Mouse (Mus musculus): ENCODE data around the gene Ckmt1. TPM values are rescaled to one million over a fixed set of nuclear protein-coding genes. Genes with fewer than 3 reads are reported as not detected.
A peak's percentile ranks its signal among the peaks of the same experiment; 100 is the strongest.

Ckmt1 gene
- polyA plus RNA-seq, 1 experiment from 2014 or later, result 0.75 TPM

GRCm38 (mm10) chr2:121353156-121353555, 4.4 kb upstream of the Ckmt1 start:
- Histone ChIP-seq H3K36me3 (ENCODE audit: insufficient read depth) (0 out of 2 replicates have a peak, but pooled peaks cover 4% of the 10 kb centered on the region), H3K27me3 (ENCODE audit: insufficient read depth, low read length) (peaks cover 4% of the 10 kb centered on the region; the same call in 1 of the 2 replicates), H3K4me1 (ENCODE audit: insufficient read depth) (no peaks in the 10 kb centered on the region), H3K4me3 (ENCODE audit: low read depth, low read length) (no peak overlapping the region), H3K4me2 (no peak overlapping the region), H3K9ac (no peak overlapping the region), H3K27ac (ENCODE audit: low read depth) (no peak overlapping the region), H3K9me3 (ENCODE audit: low read depth, low read length) (no peaks in the 10 kb centered on the region)
- TF ChIP-seq CTCF (IDR thresholded peaks at IDR 0.05; ENCODE audit: low read depth), result no peak
- WGBS, result 53% methylated on average over 8 of the region's 8 CpGs
- no peak for ATAC-seq (ENCODE audit: insufficient read depth)
- DNase-seq, result no peak

GRCm38 (mm10) chr2:121354378-121354777, 3.1 kb upstream of the Ckmt1 start:
- Histone ChIP-seq H3K4me1 (ENCODE audit: insufficient read depth) (no peaks in the 10 kb centered on the region; the same call in 1 of the 2 replicates), H3K36me3 (ENCODE audit: insufficient read depth) (no peaks in the 10 kb centered on the region), H3K9ac (peak overlapping the region; percentile 63), H3K4me3 (ENCODE audit: low read depth, low read length) (peak overlapping the region; percentile 67), H3K27ac (ENCODE audit: low read depth) (no peak overlapping the region), H3K9me3 (ENCODE audit: low read depth, low read length) (no peaks in the 10 kb centered on the region), H3K27me3 (ENCODE audit: insufficient read depth, low read length) (peaks cover 15% of the 10 kb centered on the region), H3K4me2 (peak overlapping the region; percentile 90)
- ATAC-seq (ENCODE audit: insufficient read depth), result no peak
- no peak for TF ChIP-seq CTCF (IDR thresholded peaks at IDR 0.05; ENCODE audit: low read depth)
- WGBS, result 3% methylated on average over 6 of the region's 6 CpGs
- no peak for DNase-seq

GRCm38 (mm10) chr2:121354820-121355592, 2.5 kb upstream of the Ckmt1 start, which contains the start of gene Ppip5k1:
TSS of gene Ppip5k1 (minus strand) at chr2:121355396.
- Histone ChIP-seq H3K9ac (peak within 1 kb of the TSS; percentile 63), H3K4me1 (ENCODE audit: insufficient read depth) (no peaks in the 10 kb centered on the region; the same call in 1 of the 2 replicates), H3K27me3 (ENCODE audit: insufficient read depth, low read length) (peaks cover 18% of the 10 kb centered on the region), H3K36me3 (ENCODE audit: insufficient read depth) (no peaks in the 10 kb centered on the region), H3K4me2 (peak within 1 kb of the TSS; percentile 90), H3K27ac (ENCODE audit: low read depth) (no peak within 1 kb of the TSS; the same call in 1 of the 2 replicates), H3K4me3 (ENCODE audit: low read depth, low read length) (peak within 1 kb of the TSS; percentile 67), H3K9me3 (ENCODE audit: low read depth, low read length) (no peaks in the 10 kb centered on the region)
- ATAC-seq (ENCODE audit: insufficient read depth), result peak; percentile 96
- WGBS, result under 1% methylated on average over 58 of the region's 58 CpGs
- peak; percentile 98 for DNase-seq
- TF ChIP-seq CTCF (IDR thresholded peaks at IDR 0.05; ENCODE audit: low read depth), result peak; percentile 98

- Histone ChIP-seq H3K27ac (ENCODE audit: low read depth) (no peak overlapping the region), H3K4me1 (ENCODE audit: insufficient read depth) (no peaks in the 10 kb centered on the region; the same call in 1 of the 2 replicates), H3K36me3 (ENCODE audit: insufficient read depth) (no peaks in the 10 kb centered on the region), H3K27me3 (ENCODE audit: insufficient read depth, low read length) (peaks cover 18% of the 10 kb centered on the region), H3K4me3 (ENCODE audit: low read depth, low read length) (no peak overlapping the region), H3K9ac (no peak overlapping the region), H3K4me2 (peak overlapping the region; percentile 48; the same call in 1 of the 2 replicates), H3K9me3 (ENCODE audit: low read depth, low read length) (no peaks in the 10 kb centered on the region)
- 3% methylated on average over 4 of the region's 4 CpGs for WGBS
- no peak for TF ChIP-seq CTCF (IDR thresholded peaks at IDR 0.05; ENCODE audit: low read depth)
- ATAC-seq (ENCODE audit: insufficient read depth) (no peak), DNase-seq (no peak)
These were observed 447 bp downstream of the Ckmt1 start for GRCm38 (mm10) chr2:121357961-121358360.

GRCm38 (mm10) chr2:121358381-121358780, 867 bp downstream of the Ckmt1 start:
- Histone ChIP-seq H3K9ac (no peak overlapping the region), H3K27ac (ENCODE audit: low read depth) (no peak overlapping the region), H3K36me3 (ENCODE audit: insufficient read depth) (no peaks in the 10 kb centered on the region), H3K4me1 (ENCODE audit: insufficient read depth) (no peaks in the 10 kb centered on the region; the same call in 1 of the 2 replicates), H3K4me3 (ENCODE audit: low read depth, low read length) (no peak overlapping the region; the same call in 1 of the 2 replicates), H3K9me3 (ENCODE audit: low read depth, low read length) (no peaks in the 10 kb centered on the region), H3K27me3 (ENCODE audit: insufficient read depth, low read length) (peaks cover 18% of the 10 kb centered on the region), H3K4me2 (peak overlapping the region; percentile 48)
- WGBS, result under 1% methylated on average over 16 of the region's 16 CpGs
- no peak for ATAC-seq (ENCODE audit: insufficient read depth)
- TF ChIP-seq CTCF (IDR thresholded peaks at IDR 0.05; ENCODE audit: low read depth), result no peak
- DNase-seq, result peak; percentile 66

GRCm38 (mm10) chr2:121359461-121359860, 1.9 kb downstream of the Ckmt1 start:
- WGBS, result 49% methylated on average over 4 of the region's 4 CpGs
- no peak for TF ChIP-seq CTCF (IDR thresholded peaks at IDR 0.05; ENCODE audit: low read depth)

GRCm38 (mm10) chr2:121363656-121364055, 6.1 kb downstream of the Ckmt1 start:
- ATAC-seq (ENCODE audit: insufficient read depth) (no peak), DNase-seq (no peak)
- Histone ChIP-seq H3K4me2 (no peak overlapping the region), H3K27me3 (ENCODE audit: insufficient read depth, low read length) (peaks cover 10% of the 10 kb centered on the region), H3K27ac (ENCODE audit: low read depth) (no peak overlapping the region), H3K9me3 (ENCODE audit: low read depth, low read length) (no peaks in the 10 kb centered on the region), H3K9ac (no peak overlapping the region), H3K4me3 (ENCODE audit: low read depth, low read length) (no peak overlapping the region), H3K4me1 (ENCODE audit: insufficient read depth) (no peaks in the 10 kb centered on the region; the same call in 1 of the 2 replicates), H3K36me3 (ENCODE audit: insufficient read depth) (no peaks in the 10 kb centered on the region)
- no peak for TF ChIP-seq CTCF (IDR thresholded peaks at IDR 0.05; ENCODE audit: low read depth)
- 76% methylated on average over 3 of the region's 3 CpGs for WGBS

More at GRCm38 (mm10) chr2:121359461-121359860, 1.9 kb downstream of the Ckmt1 start:
- ATAC-seq (ENCODE audit: insufficient read depth) (no peak), DNase-seq (no peak)
- no peaks in the 10 kb centered on the region for H3K36me3 ChIP-seq (ENCODE audit: insufficient read depth)
- H3K27me3 ChIP-seq (ENCODE audit: insufficient read depth, low read length), result peaks cover 18% of the 10 kb centered on the region
- no peak overlapping the region for H3K9ac ChIP-seq
- no peaks in the 10 kb centered on the region for H3K9me3 ChIP-seq (ENCODE audit: low read depth, low read length)
- no peak overlapping the region for H3K27ac ChIP-seq (ENCODE audit: low read depth)
- H3K4me1 ChIP-seq (ENCODE audit: insufficient read depth), result no peaks in the 10 kb centered on the region; the same call in 1 of the 2 replicates
- H3K4me3 ChIP-seq (ENCODE audit: low read depth, low read length), result no peak overlapping the region
- no peak overlapping the region for H3K4me2 ChIP-seq
